Mouse (Mus musculus): ENCODE data around the gene Dock1. TPM values are rescaled to one million over a fixed set of nuclear protein-coding genes. Genes with fewer than 3 reads are reported as not detected.

Gene Dock1
- polyA plus RNA-seq, 1 experiment from 2014 or later, result 17.8 TPM

- H3K9me3 ChIP-seq (replicated peaks; ENCODE audit: control insufficient read depth, low read length), result no peaks in the 10 kb centered on the region
- WGBS, result 94% methylated on average over 7 of the region's 7 CpGs
- H3K4me2 ChIP-seq (ENCODE audit: low read depth, low read length), result no peak overlapping the region
- ATAC-seq (replicated peaks; ENCODE audit: extremely low read depth, insufficient read depth, low FRiP score), result no peak
- H3K27me3 ChIP-seq (ENCODE audit: control insufficient read depth, insufficient read depth, low read length), result no peaks in the 10 kb centered on the region
- no peak overlapping the region for H3K9ac ChIP-seq (ENCODE audit: low read length)
- H3K36me3 ChIP-seq (ENCODE audit: control insufficient read depth, insufficient read depth), result no peaks in the 10 kb centered on the region
- no peak overlapping the region for H3K4me3 ChIP-seq (ENCODE audit: low read length)
- H3K4me1 ChIP-seq (ENCODE audit: control insufficient read depth, insufficient read depth, low read length), result no peaks in the 10 kb centered on the region
- no peak overlapping the region for H3K27ac ChIP-seq (ENCODE audit: low read length)
These were observed 431.5 kb downstream of the Dock1 start for GRCm38 (mm10) chr7:135101921-135102320.

GRCm38 (mm10) chr7:135106536-135106935 lies 436.1 kb downstream of the Dock1 start:
- no peak for ATAC-seq (replicated peaks; ENCODE audit: extremely low read depth, insufficient read depth, low FRiP score)
- H3K4me2 ChIP-seq (ENCODE audit: low read depth, low read length), result no peak overlapping the region
- no peak overlapping the region for H3K9ac ChIP-seq (ENCODE audit: low read length)
- H3K36me3 ChIP-seq (ENCODE audit: control insufficient read depth, insufficient read depth), result peaks cover 16% of the 10 kb centered on the region
- no peaks in the 10 kb centered on the region for H3K4me1 ChIP-seq (ENCODE audit: control insufficient read depth, insufficient read depth, low read length)
- H3K27ac ChIP-seq (ENCODE audit: low read length), result no peak overlapping the region
- H3K27me3 ChIP-seq (ENCODE audit: control insufficient read depth, insufficient read depth, low read length), result no peaks in the 10 kb centered on the region
- no peak overlapping the region for H3K4me3 ChIP-seq (ENCODE audit: low read length)
- 79% methylated on average over 3 of the region's 3 CpGs for WGBS
- no peaks in the 10 kb centered on the region for H3K9me3 ChIP-seq (replicated peaks; ENCODE audit: control insufficient read depth, low read length)

- H3K36me3 ChIP-seq (ENCODE audit: control insufficient read depth, insufficient read depth), result peaks cover 20% of the 10 kb centered on the region
- ATAC-seq (replicated peaks; ENCODE audit: extremely low read depth, insufficient read depth, low FRiP score), result no peak
- H3K4me2 ChIP-seq (ENCODE audit: low read depth, low read length), result no peak overlapping the region
These were observed 439.9 kb downstream of the Dock1 start for GRCm38 (mm10) chr7:135110307-135110706.

GRCm38 (mm10) chr7:135125296-135126065 lies 455.0 kb downstream of the Dock1 start:
- no peaks in the 10 kb centered on the region for H3K36me3 ChIP-seq (ENCODE audit: control insufficient read depth, insufficient read depth)
- no peak overlapping the region for H3K4me2 ChIP-seq (ENCODE audit: low read depth, low read length)
- 70% methylated on average over 10 of the region's 10 CpGs for WGBS
- H3K27ac ChIP-seq (ENCODE audit: low read length), result no peak overlapping the region
- H3K27me3 ChIP-seq (ENCODE audit: control insufficient read depth, insufficient read depth, low read length), result no peaks in the 10 kb centered on the region
- no peak overlapping the region for H3K4me3 ChIP-seq (ENCODE audit: low read length)
- no peaks in the 10 kb centered on the region for H3K9me3 ChIP-seq (replicated peaks; ENCODE audit: control insufficient read depth, low read length)
- no peak overlapping the region for H3K9ac ChIP-seq (ENCODE audit: low read length)
- H3K4me1 ChIP-seq (ENCODE audit: control insufficient read depth, insufficient read depth, low read length), result peaks cover 5% of the 10 kb centered on the region; the same call in 1 of the 2 replicates
- no peak for ATAC-seq (replicated peaks; ENCODE audit: extremely low read depth, insufficient read depth, low FRiP score)

More at GRCm38 (mm10) chr7:135110307-135110706, 439.9 kb downstream of the Dock1 start:
- Histone ChIP-seq H3K9ac (ENCODE audit: low read length) (no peak overlapping the region), H3K4me1 (ENCODE audit: control insufficient read depth, insufficient read depth, low read length) (no peaks in the 10 kb centered on the region), H3K9me3 (replicated peaks; ENCODE audit: control insufficient read depth, low read length) (no peaks in the 10 kb centered on the region), H3K27ac (ENCODE audit: low read length) (no peak overlapping the region), H3K4me3 (ENCODE audit: low read length) (no peak overlapping the region), H3K27me3 (ENCODE audit: control insufficient read depth, insufficient read depth, low read length) (no peaks in the 10 kb centered on the region)
- WGBS, result 100% methylated on average over 1 of the region's 1 CpGs

- Histone ChIP-seq H3K9me3 (replicated peaks; ENCODE audit: control insufficient read depth, low read length) (no peaks in the 10 kb centered on the region), H3K4me2 (ENCODE audit: low read depth, low read length) (no peak overlapping the region), H3K9ac (ENCODE audit: low read length) (no peak overlapping the region), H3K27ac (ENCODE audit: low read length) (no peak overlapping the region), H3K36me3 (ENCODE audit: control insufficient read depth, insufficient read depth) (peaks cover 8% of the 10 kb centered on the region; the same call in 1 of the 2 replicates), H3K27me3 (ENCODE audit: control insufficient read depth, insufficient read depth, low read length) (no peaks in the 10 kb centered on the region), H3K4me1 (ENCODE audit: control insufficient read depth, insufficient read depth, low read length) (peaks cover 5% of the 10 kb centered on the region; the same call in 1 of the 2 replicates), H3K4me3 (ENCODE audit: low read length) (no peak overlapping the region)
- WGBS, result 78% methylated on average over 4 of the region's 4 CpGs
- ATAC-seq (replicated peaks; ENCODE audit: extremely low read depth, insufficient read depth, low FRiP score), result no peak
These were observed 462.0 kb downstream of the Dock1 start for GRCm38 (mm10) chr7:135132461-135132860.

- no peaks in the 10 kb centered on the region for H3K9me3 ChIP-seq (replicated peaks; ENCODE audit: control insufficient read depth, low read length)
- no peaks in the 10 kb centered on the region for H3K27me3 ChIP-seq (ENCODE audit: control insufficient read depth, insufficient read depth, low read length)
- no peak overlapping the region for H3K4me3 ChIP-seq (ENCODE audit: low read length)
- peaks cover 3% of the 10 kb centered on the region; the same call in 1 of the 2 replicates for H3K4me1 ChIP-seq (ENCODE audit: control insufficient read depth, insufficient read depth, low read length)
- peaks cover 8% of the 10 kb centered on the region; the same call in 1 of the 2 replicates for H3K36me3 ChIP-seq (ENCODE audit: control insufficient read depth, insufficient read depth)
- H3K4me2 ChIP-seq (ENCODE audit: low read depth, low read length), result no peak overlapping the region
- no peak for ATAC-seq (replicated peaks; ENCODE audit: extremely low read depth, insufficient read depth, low FRiP score)
- H3K9ac ChIP-seq (ENCODE audit: low read length), result no peak overlapping the region
- WGBS, result 81% methylated on average over 12 of the region's 12 CpGs
- H3K27ac ChIP-seq (ENCODE audit: low read length), result no peak overlapping the region
These were observed 464.2 kb downstream of the Dock1 start for GRCm38 (mm10) chr7:135134619-135135018.

GRCm38 (mm10) chr7:135139153-135139612 lies 468.7 kb downstream of the Dock1 start:
- 41% methylated on average over 5 of the region's 5 CpGs for WGBS
- Histone ChIP-seq H3K9ac (ENCODE audit: low read length) (no peak overlapping the region), H3K27ac (ENCODE audit: low read length) (no peak overlapping the region), H3K4me3 (ENCODE audit: low read length) (no peak overlapping the region), H3K27me3 (ENCODE audit: control insufficient read depth, insufficient read depth, low read length) (no peaks in the 10 kb centered on the region), H3K4me2 (ENCODE audit: low read depth, low read length) (no peak overlapping the region), H3K4me1 (ENCODE audit: control insufficient read depth, insufficient read depth, low read length) (peaks cover 3% of the 10 kb centered on the region; the same call in 1 of the 2 replicates), H3K36me3 (ENCODE audit: control insufficient read depth, insufficient read depth) (peaks cover 12% of the 10 kb centered on the region; the same call in 1 of the 2 replicates), H3K9me3 (replicated peaks; ENCODE audit: control insufficient read depth, low read length) (no peaks in the 10 kb centered on the region)
- ATAC-seq (replicated peaks; ENCODE audit: extremely low read depth, insufficient read depth, low FRiP score), result no peak; the same call in 1 of the 2 replicates

- no peak for ATAC-seq (replicated peaks; ENCODE audit: extremely low read depth, insufficient read depth, low FRiP score)
- Histone ChIP-seq H3K27ac (ENCODE audit: low read length) (no peak overlapping the region), H3K9ac (ENCODE audit: low read length) (no peak overlapping the region), H3K9me3 (replicated peaks; ENCODE audit: control insufficient read depth, low read length) (no peaks in the 10 kb centered on the region), H3K27me3 (ENCODE audit: control insufficient read depth, insufficient read depth, low read length) (no peaks in the 10 kb centered on the region), H3K4me1 (ENCODE audit: control insufficient read depth, insufficient read depth, low read length) (no peaks in the 10 kb centered on the region), H3K4me3 (ENCODE audit: low read length) (no peak overlapping the region), H3K36me3 (ENCODE audit: control insufficient read depth, insufficient read depth) (peaks cover 35% of the 10 kb centered on the region), H3K4me2 (ENCODE audit: low read depth, low read length) (no peak overlapping the region)
- WGBS, result 95% methylated on average over 4 of the region's 4 CpGs
These were observed 474.3 kb downstream of the Dock1 start for GRCm38 (mm10) chr7:135144731-135145130.

- peaks cover 17% of the 10 kb centered on the region for H3K36me3 ChIP-seq (ENCODE audit: control insufficient read depth, insufficient read depth)
- ATAC-seq (replicated peaks; ENCODE audit: extremely low read depth, insufficient read depth, low FRiP score), result no peak
These were observed 480.5 kb downstream of the Dock1 start for GRCm38 (mm10) chr7:135150926-135151325.

More at GRCm38 (mm10) chr7:135150926-135151325, 480.5 kb downstream of the Dock1 start:
- no peak overlapping the region for H3K27ac ChIP-seq (ENCODE audit: low read length)
- no peak overlapping the region for H3K4me3 ChIP-seq (ENCODE audit: low read length)
- no peaks in the 10 kb centered on the region for H3K4me1 ChIP-seq (ENCODE audit: control insufficient read depth, insufficient read depth, low read length)
- no peaks in the 10 kb centered on the region for H3K9me3 ChIP-seq (replicated peaks; ENCODE audit: control insufficient read depth, low read length)
- no peaks in the 10 kb centered on the region for H3K27me3 ChIP-seq (ENCODE audit: control insufficient read depth, insufficient read depth, low read length)
- WGBS, result 67% methylated on average over 2 of the region's 2 CpGs
- no peak overlapping the region for H3K9ac ChIP-seq (ENCODE audit: low read length)
- no peak overlapping the region for H3K4me2 ChIP-seq (ENCODE audit: low read depth, low read length)
